Mouse (Mus musculus): Measurements from ENCODE around the gene Cdk5. TPM values are rescaled to one million over a fixed set of nuclear protein-coding genes. Genes with fewer than 3 reads are reported as not detected.
A peak's percentile ranks its signal among the peaks of the same experiment; 100 is the strongest.
"Not testable (repeated sequence)": the region's sequence is repeated elsewhere in the genome, so short reads cannot be mapped to it uniquely, and the experiment has no call there.

Gene Cdk5
- total RNA-seq, 2 experiments from 2014 or later = 42.6 to 43.9 TPM

GRCm38 (mm10) chr5:24400911-24401605 is 22.3 kb downstream of the Cdk5 start:
- no peak for DNase-seq (ENCODE audit: low spot score in 2 of 2)

GRCm38 (mm10) chr5:24400362-24400761 is 23.0 kb downstream of the Cdk5 start:
- DNase-seq (ENCODE audit: low spot score in 2 of 2) = no peak

GRCm38 (mm10) chr5:24399686-24400085 is 23.6 kb downstream of the Cdk5 start:
- no peak for DNase-seq (ENCODE audit: low spot score in 2 of 2)

- not testable (repeated sequence) for DNase-seq (ENCODE audit: low spot score in 2 of 2)
These were observed 27.1 kb downstream of the Cdk5 start for GRCm38 (mm10) chr5:24396254-24396653.

- peak; percentile 82 to 90 for DNase-seq (ENCODE audit: low spot score in 2 of 2)
These were observed 29.0 kb downstream of the Cdk5 start for GRCm38 (mm10) chr5:24394165-24394894.

GRCm38 (mm10) chr5:24393392-24393997 is 29.8 kb downstream of the Cdk5 start, which contains the start of gene Abcb8:
TSS of gene Abcb8 (plus strand) at chr5:24393663.
- DNase-seq (ENCODE audit: low spot score in 2 of 2) = peak; percentile 50 to 76

GRCm38 (mm10) chr5:24392724-24393123 is 30.6 kb downstream of the Cdk5 start:
- DNase-seq (ENCODE audit: low spot score in 2 of 2) = no peak

GRCm38 (mm10) chr5:24391864-24392263 is 31.5 kb downstream of the Cdk5 start, which contains the start of gene Atg9b:
TSS of gene Atg9b (minus strand) at chr5:24392143.
- no peak for DNase-seq (ENCODE audit: low spot score in 2 of 2)

GRCm38 (mm10) chr5:24389658-24390020 is 33.7 kb downstream of the Cdk5 start:
- DNase-seq (ENCODE audit: low spot score in 2 of 2) = no peak

GRCm38 (mm10) chr5:24389011-24389657 is 34.2 kb downstream of the Cdk5 start:
- no peak for DNase-seq (ENCODE audit: low spot score in 2 of 2)

GRCm38 (mm10) chr5:24388246-24388915 is 34.9 kb downstream of the Cdk5 start:
- no peak for DNase-seq (ENCODE audit: low spot score in 2 of 2)

GRCm38 (mm10) chr5:24387264-24388241 is 35.8 kb downstream of the Cdk5 start:
- no peak for DNase-seq (ENCODE audit: low spot score in 2 of 2)

- no peak for DNase-seq (ENCODE audit: low spot score in 2 of 2)
These were observed 37.3 kb downstream of the Cdk5 start for GRCm38 (mm10) chr5:24385887-24386550.

GRCm38 (mm10) chr5:24385374-24385773 is 38.0 kb downstream of the Cdk5 start:
- no peak for DNase-seq (ENCODE audit: low spot score in 2 of 2)

- DNase-seq (ENCODE audit: low spot score in 2 of 2) = no peak
These were observed 38.9 kb downstream of the Cdk5 start for GRCm38 (mm10) chr5:24384407-24384806.

GRCm38 (mm10) chr5:24383026-24383859 is 40.1 kb downstream of the Cdk5 start:
- peak; percentile 79 to 82 for DNase-seq (ENCODE audit: low spot score in 2 of 2)

- DNase-seq (ENCODE audit: low spot score in 2 of 2) = no peak
These were observed 41.3 kb downstream of the Cdk5 start for GRCm38 (mm10) chr5:24381988-24382387.

- DNase-seq (ENCODE audit: low spot score in 2 of 2) = no peak
These were observed 41.8 kb downstream of the Cdk5 start for GRCm38 (mm10) chr5:24381486-24381885.

All from adrenal gland, postnatal 4 days (tissue).